Comparison of ENCODE assay signal across 10 mouse cellular contexts in genomic region chr15:27919540-27919939, GRCm38 (mm10).
DNase-seq lines count a peak whose midpoint lies in the region; ATAC-seq and TF ChIP-seq lines count a peak whose summit lies in the region.
"Had no signal": no experiment of that assay in that cellular context is flagged by ENCODE, and none has a peak within 500 bp of the region (broad histone marks: within the 10 kb centered on the region; RNA-seq: fewer than 3 reads in every experiment).

No protein-coding gene starts in this region.

- DNase-seq in right cerebral cortex, adult 18-20 months: peak; percentile 45
- DNase-seq in right cerebral cortex, postnatal 25 days: no peak
- DNase-seq in adrenal gland, postnatal 25 days: peak; percentile 39
- peak; percentile 32 for DNase-seq in lung, adult 2 months
- no peak for DNase-seq in urinary bladder, postnatal 10 days (ENCODE audit: low spot score)

- no peak for TF ChIP-seq POLR2A in embryonic fibroblast, embryonic 13.5 days (IDR thresholded peaks at IDR 0.05; ENCODE audit: low read depth, low read length)
- TF ChIP-seq POLR2A in lung, adult 2 months (IDR thresholded peaks at IDR 0.05; ENCODE audit: borderline replicate concordance, extremely low read depth, low read depth, low read length): no peak

- WGBS in hindbrain, embryonic 16.5 days: 16% methylated on average over 5 of the region's 5 CpGs
- 12% methylated on average over 5 of the region's 5 CpGs for WGBS in lung, adult 2 months
- WGBS in neural tube, embryonic 14.5 days: 27% methylated on average over 5 of the region's 5 CpGs

- no peak overlapping the region for H3K9ac ChIP-seq in hindbrain, embryonic 16.5 days (ENCODE audit: low read depth, low read length)
- H3K9ac ChIP-seq in neural tube, embryonic 14.5 days (replicated peaks; ENCODE audit: low read depth, low read length): no peak overlapping the region

- ATAC-seq in hindbrain, embryonic 16.5 days: peak; percentile 64
- ATAC-seq in neural tube, embryonic 14.5 days (ENCODE audit: low read depth): peak; percentile 67; the same call in 1 of the 2 replicates

- peaks cover 19% of the 10 kb centered on the region for H3K4me1 ChIP-seq in embryonic fibroblast, embryonic 13.5 days (ENCODE audit: control insufficient read depth, insufficient read depth, low read length)
- peaks cover 25% of the 10 kb centered on the region for H3K4me1 ChIP-seq in hindbrain, embryonic 16.5 days (ENCODE audit: control insufficient read depth, insufficient read depth, low read depth, low read length)
- H3K4me1 ChIP-seq in lung, adult 2 months (ENCODE audit: control insufficient read depth, insufficient read depth, low read length): peaks cover 8% of the 10 kb centered on the region
- peaks cover 20% of the 10 kb centered on the region for H3K4me1 ChIP-seq in neural tube, embryonic 14.5 days (ENCODE audit: control insufficient read depth, insufficient read depth, low read length)

- peak; percentile 42; the same call in 1 of the 2 replicates for TF ChIP-seq CTCF in embryonic fibroblast, embryonic 13.5 days (IDR thresholded peaks at IDR 0.05; ENCODE audit: borderline replicate concordance, insufficient read depth, low read length)
- TF ChIP-seq CTCF in lung, adult 2 months (IDR thresholded peaks at IDR 0.05; ENCODE audit: insufficient read depth, low read length): peak; percentile 75

- no peak overlapping the region for H3K4me3 ChIP-seq in embryonic fibroblast, embryonic 13.5 days (ENCODE audit: insufficient read depth, low read length)
- no peak overlapping the region for H3K4me3 ChIP-seq in hindbrain, embryonic 16.5 days (ENCODE audit: low read length)
- no peak overlapping the region for H3K4me3 ChIP-seq in lung, adult 2 months (replicated peaks; ENCODE audit: extremely low read depth, low read depth, low read length)
- no peak overlapping the region for H3K4me3 ChIP-seq in neural tube, embryonic 14.5 days (ENCODE audit: low read depth, low read length)
- H3K4me3 ChIP-seq: erythroblast, embryonic 14.5 days; myocyte had no signal

- H3K4me2 ChIP-seq in hindbrain, embryonic 16.5 days (ENCODE audit: low read length): no peak overlapping the region
- H3K4me2 ChIP-seq in neural tube, embryonic 14.5 days (ENCODE audit: low read depth, low read length): no peak overlapping the region

- H3K36me3 ChIP-seq in hindbrain, embryonic 16.5 days (ENCODE audit: control insufficient read depth, insufficient read depth, low read length): no peaks in the 10 kb centered on the region
- H3K36me3 ChIP-seq in neural tube, embryonic 14.5 days (ENCODE audit: control insufficient read depth, insufficient read depth, low read length): 0 out of 2 replicates have a peak, but pooled peaks cover 3% of the 10 kb centered on the region

- H3K27me3 ChIP-seq in hindbrain, embryonic 16.5 days (replicated peaks; ENCODE audit: control insufficient read depth, insufficient read depth, low read length): no peaks in the 10 kb centered on the region
- H3K27me3 ChIP-seq in neural tube, embryonic 14.5 days (ENCODE audit: control insufficient read depth, insufficient read depth, low read length): no peaks in the 10 kb centered on the region

- H3K9me3 ChIP-seq in hindbrain, embryonic 16.5 days (ENCODE audit: control insufficient read depth, low read length): no peaks in the 10 kb centered on the region
- H3K9me3 ChIP-seq in neural tube, embryonic 14.5 days (ENCODE audit: control insufficient read depth, low read length): no peaks in the 10 kb centered on the region

- no peak overlapping the region for H3K27ac ChIP-seq in embryonic fibroblast, embryonic 13.5 days (ENCODE audit: insufficient read depth, low read length)
- 0 out of 2 replicates have a peak overlapping the region, but pooled peaks have one; percentile 41 for H3K27ac ChIP-seq in hindbrain, embryonic 16.5 days (ENCODE audit: low read depth, low read length)
- no peak overlapping the region for H3K27ac ChIP-seq in neural tube, embryonic 14.5 days (ENCODE audit: low read depth, low read length)

Comparison
In these comparisons a context has a peak if more than half of its experiments do, and no peak if none do; other contexts are left out.
1. DNase-seq: peak in right cerebral cortex, adult 18-20 months (single experiment), adrenal gland, postnatal 25 days (single experiment) and lung, adult 2 months (single experiment); none in right cerebral cortex, postnatal 25 days (single experiment) and urinary bladder, postnatal 10 days (single experiment).